Mouse (Mus musculus) urinary bladder, postnatal 25 days (tissue): ENCODE measurements at regions not wholly inside any gene's neighbourhood (a gene's known extent, or its start where the extent isn't known, plus 50 kb on each side); places are given as distances from the start of the nearest gene placed in this dataset.
"Not testable (repeated sequence)": the region's sequence is repeated elsewhere in the genome, so short reads cannot be mapped to it uniquely, and the experiment has no call there.

ENCODE experiments used
- DNase-seq: peaks from one replicate; pipeline ENCODE4 v3.0.0; 2022; ENCODE audit warnings: low spot score

DNA sequence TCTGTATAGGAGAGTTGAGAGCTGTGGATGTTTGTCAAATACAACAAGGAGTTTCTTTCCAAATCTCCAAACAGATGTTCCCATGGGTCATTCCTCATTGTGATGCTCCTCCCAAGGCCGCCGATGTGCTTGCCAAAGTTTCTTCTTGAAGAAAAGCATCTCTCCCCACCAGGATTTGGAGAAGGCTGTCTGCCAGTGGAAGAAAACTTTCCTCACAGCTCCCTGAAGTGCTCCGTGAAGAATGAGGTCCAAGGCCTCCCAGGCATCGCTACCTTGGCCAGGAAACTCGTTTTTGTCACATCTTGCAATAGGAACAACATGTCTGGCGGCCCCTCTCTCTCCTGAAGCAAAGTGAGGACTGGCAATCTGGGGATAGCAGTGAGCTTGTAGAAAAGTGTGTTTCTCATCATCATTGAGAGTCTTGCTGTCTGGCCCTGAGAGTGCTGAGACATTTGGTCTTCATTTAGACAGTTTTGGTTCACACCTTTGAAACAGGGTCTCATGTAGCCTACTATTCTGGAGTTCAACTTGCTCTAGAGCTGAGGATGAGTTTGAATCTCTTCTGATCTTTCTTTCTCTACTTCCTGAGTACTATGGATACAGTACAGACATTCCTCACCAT, 386.9 kb upstream of the Klhl29 start:
- DNase-seq, result peak; percentile 9

DNA sequence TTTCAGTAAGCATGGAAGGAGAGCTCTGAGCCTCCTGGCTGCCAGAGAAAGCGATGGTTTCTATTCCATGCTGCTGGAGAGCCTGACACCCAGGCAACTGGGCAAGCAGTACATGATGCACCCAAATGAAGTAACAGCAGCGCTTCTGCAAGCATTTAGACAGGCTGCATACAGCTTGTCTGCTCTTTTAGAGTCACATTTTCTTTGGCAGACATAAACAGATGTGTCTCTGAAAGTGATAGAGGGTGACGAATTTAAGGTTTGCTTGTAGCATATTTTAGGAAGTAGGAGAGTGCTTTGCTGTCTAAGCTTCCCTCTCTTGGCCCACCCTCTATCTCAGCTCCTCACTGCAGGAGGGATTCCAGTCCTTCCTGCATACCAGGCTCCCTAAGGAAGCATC, 384.0 kb upstream of the Klhl29 start:
- DNase-seq, result no peak

DNA sequence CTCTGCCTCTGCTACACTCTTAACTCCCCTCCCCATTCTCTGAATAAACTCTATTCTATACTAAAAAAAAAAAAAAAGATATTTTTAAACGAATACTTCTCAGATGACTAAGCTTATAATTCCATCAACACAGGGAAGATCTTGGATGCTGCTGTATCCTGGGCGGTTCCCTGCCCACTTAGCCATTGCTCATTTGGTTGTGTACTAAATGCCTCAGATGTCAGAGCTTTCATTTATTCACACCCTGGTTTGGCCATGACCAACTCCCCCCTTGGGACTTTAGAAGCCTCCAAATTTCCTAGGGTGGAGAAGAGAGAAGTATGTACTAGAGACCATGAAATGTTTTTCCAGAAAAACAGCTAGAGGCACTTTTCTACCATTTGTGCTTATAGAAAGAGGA, 382.3 kb upstream of the Klhl29 start:
- no peak for DNase-seq

DNA sequence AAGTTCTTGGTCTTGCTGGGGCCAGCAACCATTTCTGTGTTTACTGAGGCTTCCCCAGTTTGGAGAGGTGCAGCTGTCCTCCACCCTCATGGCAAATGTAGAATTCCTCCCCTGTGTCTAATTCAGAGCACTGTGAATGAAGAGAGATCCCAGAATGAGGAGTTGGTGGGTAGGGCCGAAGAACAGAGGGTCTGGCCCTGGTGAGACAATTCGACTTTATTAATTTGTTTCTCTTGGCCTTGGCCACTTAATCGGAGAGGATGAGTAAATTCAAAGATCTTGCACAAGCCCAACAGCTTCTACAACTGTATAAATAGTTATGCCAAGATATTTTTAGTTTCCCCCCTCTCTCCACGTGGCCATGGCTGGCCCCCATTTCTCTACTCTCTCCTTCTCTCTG, 381.9 kb upstream of the Klhl29 start:
- DNase-seq, result no peak

DNA sequence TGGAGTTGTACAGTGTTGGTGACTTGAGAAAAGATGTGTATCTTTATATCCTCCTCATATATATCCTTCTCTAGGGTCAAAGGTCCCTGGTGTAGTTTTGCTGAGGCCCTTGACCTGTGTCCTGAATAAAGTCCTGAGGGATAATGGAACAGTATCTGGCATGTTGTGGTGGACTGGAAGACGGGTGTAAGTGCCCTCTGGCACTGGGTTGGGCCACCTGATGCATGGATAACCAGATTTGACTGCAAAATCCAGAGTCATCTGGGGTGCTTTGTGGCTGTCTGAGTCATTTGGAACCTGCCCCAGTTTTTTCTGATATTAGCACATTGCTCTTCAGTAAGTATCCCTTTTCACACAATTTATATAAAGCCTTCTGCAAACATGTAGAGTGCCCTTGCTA, 378.3 kb upstream of the Klhl29 start:
- no peak for DNase-seq

DNA sequence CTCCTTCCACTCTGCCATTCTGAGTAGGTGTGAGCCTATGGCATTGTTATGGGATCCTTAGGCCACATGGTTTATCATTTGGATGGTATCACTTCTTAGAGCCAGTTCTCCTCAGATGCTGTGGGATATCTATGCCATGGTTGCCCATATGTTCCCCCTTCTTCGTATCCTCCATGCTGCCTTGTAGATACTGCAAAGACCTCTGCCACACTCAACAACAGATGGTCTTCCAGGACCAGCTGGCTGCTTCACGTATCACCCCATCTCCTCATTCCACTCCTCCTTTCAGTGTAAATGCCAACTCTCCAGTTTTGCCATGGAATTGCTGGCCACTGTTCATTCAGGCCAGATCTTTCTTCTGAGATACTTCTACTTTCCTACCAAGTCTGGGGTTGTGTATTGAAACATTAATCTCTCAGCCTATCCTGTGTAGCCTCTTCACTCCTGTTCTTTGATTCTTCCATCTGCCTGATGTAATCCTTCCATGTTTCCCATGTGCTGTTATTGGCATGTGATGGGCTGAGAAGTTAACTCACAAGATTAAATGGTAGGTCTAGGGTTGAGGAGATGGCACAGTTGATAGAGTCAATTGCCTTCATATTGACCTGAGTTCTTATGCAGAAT, 368.7 kb upstream of the Klhl29 start:
- no peak for DNase-seq

DNA sequence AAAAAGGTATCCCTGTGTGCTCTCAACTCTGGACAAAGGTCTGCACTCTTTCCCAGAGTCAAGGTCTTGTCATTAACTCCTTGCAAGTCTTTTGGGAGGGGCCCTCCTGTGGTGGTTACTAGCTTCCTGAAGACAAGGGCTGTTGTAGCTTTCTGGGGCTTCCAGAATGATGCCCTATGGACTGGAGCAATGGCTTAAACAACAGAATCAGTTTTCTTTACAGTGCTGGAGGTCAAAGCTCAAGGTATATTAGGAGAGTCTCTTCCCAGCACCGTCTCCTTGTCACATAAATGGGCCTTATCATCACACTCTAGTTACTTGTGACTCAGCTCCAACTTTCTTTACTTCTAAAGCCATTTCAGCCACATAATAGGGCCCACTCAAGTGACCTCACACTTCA, 360.6 kb upstream of the Klhl29 start:
- no peak for DNase-seq

DNA sequence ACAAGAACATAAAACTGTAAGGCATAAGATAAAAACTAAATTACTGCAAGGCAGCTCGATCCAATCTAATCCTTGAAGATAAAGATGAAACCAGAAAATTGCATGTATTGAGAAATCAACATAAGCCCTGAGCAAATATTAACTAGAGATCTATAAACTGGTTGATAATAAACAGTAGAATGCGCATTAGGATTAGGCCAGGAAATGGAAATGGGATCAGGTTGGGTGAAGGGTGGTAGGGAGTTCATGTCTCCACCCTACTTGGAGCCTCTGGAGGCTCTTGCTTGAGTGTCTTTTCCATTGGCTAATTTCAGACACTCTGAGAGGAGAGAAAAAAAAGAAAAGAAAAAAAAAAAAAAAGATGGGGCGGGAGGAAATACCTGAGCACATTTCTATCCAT, 359.4 kb upstream of the Klhl29 start:
- DNase-seq, result no peak

DNA sequence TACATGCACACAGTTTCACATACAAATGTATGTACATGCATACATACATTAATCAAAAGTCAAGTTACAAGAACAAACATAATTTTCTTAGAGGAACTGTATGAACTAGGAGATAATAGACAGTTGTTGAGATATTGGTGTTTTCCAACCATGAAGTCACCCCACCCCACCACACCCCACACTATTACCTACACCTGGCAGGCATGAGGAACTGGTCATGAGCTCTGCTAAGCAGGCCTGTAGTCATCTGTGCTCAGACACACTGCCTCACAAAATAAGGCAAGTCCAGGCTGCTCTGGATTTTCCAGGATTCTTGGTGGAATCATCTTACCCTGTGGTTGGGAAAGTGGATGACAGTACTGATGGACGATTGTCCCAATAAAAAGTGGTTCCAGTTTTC, 347.6 kb upstream of the Klhl29 start:
- DNase-seq, result no peak

DNA sequence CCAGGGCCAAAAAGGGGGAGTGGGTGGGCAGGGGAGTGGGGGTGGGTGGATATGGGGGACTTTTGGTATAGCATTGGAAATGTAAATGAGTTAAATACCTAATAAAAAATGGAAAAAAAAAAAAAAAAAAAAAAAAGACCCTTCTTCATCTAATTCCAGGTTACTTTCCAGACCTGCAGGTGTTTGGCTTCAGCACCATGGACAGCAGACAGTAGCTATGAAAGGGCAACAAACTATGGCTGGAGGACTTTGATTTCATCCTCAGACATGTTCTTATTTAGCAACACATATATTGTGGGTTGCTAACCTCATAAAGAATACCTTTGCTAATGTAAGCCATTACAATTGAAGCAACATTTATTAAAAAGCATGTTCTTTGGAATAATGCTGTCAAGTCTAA, 342.0 kb upstream of the Klhl29 start:
- peak; percentile 16 for DNase-seq

DNA sequence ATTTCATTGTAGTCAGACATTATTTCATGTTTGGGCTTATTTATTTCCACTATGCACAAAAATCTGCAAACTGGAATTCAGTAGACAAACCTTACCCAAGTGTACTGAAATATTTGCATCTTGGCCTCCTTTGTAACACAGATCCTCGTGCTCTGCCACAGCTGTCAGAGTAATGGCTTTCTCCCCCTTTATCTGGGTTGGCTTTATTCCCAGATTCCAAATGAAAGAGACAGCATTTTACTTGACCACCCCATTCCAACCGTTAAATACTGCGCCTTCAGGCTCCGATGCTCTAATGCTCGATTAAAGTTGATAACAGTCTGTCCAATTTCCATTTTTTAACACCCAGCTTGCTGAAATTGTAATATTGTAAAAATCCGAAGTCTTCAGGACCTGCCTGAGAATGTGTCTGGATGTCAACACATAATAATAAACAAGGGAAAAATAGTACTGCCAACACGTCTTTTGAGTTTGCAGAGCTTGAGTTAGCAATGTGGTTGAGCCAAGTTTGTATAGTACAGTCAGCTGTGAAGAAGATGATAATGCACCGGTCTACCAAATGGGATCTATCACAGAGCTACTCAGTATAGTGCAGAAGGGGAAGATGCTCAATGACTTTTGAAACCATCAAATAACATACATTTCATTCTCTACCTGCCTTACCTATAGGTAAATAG, 323.4 kb upstream of the Klhl29 start:
- no peak for DNase-seq

DNA sequence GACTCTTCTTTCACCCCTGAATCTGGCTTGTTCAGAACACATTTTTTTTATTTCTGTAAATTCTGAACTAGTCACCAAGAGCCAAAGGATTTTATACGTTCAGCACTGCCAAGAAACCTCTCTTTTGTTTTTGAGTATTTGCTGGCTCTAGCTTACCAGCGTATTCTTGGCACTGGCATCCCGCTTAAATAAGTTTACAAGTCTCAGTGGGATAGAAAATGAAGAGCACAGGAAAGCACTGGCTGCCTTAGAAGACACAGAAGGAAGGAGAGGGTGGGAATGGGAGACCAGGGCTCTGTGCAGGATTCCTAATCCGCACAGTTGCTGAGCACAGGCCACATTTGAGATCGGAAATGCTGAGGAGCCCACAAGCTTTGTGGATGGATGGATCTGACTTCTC, 306.7 kb upstream of the Klhl29 start:
- no peak for DNase-seq

DNA sequence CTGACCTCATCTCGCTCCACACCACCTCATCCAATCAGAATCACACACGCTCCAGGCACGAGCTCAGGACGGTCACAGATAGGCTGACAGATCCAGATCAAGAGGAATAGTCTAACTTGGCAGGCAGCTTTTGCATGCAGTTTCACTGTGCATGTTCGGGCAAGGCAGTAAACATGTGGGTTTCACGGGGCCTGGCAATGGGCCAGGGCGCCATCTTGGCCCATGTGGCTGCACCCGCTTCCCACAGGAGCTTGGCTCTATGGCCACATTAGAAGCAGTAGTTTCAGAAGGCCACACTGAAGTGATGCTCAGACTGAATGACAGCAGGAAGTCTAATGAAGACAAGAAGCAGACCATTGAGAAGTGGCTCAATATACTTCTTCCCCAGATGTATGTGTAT, 302.6 kb upstream of the Klhl29 start:
- DNase-seq, result not testable (repeated sequence)

DNA sequence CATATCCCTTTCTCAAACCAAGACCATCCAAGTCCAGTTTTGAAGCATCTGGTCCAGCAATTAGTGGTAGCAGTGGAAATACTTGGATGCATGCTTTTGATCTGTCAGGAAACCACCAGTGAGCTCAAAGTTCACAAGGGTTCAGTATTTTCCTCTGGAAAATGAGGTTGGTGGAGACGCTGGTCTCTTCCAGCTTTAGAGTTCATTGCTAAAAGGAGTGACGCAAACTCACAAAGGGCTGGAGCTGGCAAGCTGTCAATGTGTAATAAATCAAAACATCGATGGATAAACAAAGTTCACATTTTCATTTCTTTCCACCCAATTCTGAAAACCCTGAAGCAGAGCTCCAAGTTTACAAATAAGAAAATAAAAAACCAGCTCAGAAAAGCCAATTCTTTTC, 293.0 kb upstream of the Klhl29 start:
- DNase-seq, result no peak

DNA sequence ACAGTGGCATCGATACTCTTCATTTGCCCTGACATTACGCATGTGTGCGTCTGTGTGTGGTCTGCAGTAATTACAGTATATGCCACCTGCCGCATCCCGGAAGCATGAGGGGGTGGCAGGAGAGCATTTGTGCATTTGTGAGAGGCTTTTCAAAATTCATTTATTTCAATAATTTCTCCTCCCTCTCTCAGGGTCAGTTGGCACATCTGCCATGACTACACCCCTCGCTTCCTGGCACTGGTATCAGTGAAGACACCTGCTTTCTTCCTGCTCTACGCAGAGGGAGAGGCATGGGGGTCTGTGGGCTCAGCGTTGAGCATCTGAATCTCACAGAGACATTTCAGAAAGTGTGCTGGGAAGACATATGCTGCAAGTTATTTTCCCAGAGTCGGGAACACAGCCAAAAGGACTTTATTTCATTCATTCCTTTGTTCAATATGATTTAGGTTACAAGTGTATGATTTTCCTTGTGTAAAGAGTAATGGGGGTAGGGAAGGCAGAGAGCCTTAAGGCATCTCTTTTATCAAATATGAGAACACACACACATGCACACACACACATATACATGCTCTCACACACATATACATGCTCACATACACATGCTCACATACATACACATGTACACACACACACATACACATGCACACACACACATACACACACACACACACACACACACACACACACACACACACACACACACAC, 262.2 kb upstream of the Klhl29 start:
- no peak for DNase-seq

DNA sequence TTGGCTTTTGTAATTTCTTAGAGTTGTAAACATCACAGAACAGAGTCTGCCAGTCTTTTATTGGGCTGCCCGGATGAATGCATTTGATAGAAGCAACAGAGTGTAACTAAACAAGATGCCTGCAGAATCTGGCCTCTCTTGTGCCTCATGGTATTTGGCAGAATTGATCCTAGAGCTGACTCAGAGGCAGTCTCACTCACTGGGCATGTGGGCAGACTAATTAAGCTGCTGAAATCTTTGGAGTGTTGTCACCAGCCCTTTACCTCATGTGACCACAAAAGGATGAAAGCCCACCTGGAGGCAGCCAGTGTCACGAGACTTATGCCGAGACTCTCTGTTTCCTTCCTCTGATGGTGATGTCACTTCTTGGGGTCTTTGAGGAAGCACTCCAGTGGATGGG, 258.5 kb upstream of the Klhl29 start:
- no peak for DNase-seq

DNA sequence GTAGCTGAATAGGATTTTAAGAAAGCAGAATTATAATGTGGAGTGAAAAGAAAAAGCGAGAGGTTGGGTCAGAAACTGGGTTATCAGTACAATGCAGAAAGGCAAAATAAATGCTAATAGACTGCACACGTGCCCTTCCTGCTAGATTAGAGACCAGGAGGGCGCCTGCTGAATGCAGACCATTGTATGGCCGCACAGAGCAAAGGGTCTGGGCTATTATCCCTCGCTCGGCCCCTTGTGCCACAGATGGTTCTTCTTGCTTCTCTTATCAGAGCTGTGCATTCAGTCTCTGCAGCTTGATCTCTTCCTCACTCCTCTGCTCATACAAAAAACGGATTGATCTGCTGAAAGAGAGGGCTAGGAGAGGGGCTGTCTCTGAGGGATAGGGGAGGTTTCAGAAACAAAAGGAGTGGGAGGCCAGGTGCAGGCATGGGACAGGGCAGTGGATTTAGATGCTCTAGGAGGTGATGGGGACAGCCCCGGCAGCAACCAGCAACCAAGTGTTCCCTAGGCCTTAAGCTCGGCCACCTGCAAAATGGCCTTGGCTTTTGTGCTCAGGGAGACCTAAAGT, 225.7 kb upstream of the Klhl29 start:
- no peak for DNase-seq

DNA sequence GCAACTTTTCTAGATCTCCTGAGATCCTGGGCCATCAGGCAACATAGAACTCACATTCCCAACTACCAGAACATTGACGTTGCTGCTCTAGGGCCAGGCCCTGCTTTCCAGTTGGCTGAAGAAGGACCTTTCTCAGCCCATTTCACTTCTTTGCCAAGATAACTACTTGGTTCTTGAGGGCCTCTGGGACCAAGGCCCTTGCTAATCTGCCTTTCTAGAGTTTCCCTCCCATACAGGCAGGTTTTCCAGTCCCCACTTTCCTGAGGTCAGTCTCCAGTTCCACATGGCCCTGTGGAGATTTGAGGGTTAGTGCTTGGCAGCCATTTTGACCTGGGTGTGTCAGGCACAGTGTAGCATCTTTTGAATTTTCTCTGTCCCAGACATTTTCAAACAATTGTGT, 223.9 kb upstream of the Klhl29 start:
- no peak for DNase-seq

DNA sequence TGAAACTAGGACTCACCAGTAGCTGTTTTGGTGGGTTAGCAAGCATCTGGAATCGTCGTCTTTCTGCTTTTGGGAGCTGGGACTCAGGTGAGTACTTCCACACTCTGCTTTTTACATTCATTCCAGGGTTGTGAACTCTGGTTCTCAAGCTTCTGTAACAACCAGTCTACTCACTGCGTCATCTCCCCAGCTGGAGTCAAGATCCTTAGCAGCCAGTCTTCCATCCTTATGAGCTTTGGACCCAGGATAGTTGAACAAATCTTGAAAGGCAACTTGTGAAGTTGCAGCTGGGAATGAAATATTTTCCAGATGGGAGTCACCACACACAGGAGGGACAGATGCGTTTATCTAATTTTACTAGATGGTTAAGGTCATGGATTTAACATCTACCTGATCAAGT, 223.5 kb upstream of the Klhl29 start:
- no peak for DNase-seq

DNA sequence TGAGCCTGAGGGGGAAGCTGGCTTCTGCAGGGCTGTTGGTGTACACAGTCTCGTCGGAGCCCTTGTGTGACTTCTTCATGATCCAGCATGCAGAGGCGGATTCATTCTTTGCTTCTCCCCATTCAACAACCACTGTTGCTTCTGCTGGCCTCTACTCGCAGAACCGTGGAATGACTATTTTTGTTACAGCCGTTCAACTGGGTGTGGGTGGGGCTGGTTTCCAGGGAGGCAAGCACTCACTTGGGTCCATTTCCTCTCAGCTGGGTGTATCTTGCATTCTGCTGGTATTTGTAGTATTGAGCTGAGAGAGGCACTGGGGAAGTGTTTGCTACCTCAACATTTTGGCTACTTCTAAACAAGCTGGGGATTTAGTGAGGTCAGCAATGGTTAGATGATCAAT, 197.3 kb upstream of the Klhl29 start:
- DNase-seq, result no peak

DNA sequence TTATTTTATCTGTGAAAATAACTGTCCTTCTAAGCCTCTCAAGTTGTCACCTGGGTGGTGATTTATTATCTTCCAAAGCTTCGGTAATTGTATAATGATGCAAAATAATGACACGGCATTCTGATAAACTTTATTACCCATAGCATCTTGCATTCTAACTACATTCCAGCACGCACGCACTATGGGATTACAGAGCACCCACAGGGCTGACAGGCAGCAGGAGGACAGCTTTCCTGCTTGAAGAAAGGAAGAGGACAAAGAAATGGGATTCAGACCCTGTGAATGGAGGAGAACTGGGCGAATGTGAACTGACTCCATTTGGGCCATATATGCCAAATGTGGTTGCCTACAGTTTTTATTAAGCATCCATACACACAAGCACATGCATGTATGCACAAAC, 193.5 kb upstream of the Klhl29 start:
- DNase-seq, result no peak

DNA sequence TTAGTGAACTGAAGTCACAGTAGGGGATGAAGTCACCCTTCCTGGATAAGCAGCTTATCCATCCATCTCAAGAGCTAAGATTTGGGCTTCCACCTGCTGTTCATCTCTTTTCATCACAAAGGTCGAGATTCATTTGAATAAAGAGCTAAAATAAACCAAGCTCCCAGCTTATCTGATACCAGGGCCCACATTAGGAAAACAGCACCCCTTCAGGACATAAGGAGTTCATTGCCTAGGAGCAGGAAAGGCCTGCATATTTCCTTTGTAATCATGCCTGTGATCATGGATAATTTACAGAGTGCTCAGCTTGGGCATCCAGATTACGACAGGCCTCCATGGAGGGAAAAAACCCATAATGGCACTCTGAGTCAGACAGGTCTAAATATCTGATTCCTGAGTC, 190.7 kb upstream of the Klhl29 start:
- no peak for DNase-seq

DNA sequence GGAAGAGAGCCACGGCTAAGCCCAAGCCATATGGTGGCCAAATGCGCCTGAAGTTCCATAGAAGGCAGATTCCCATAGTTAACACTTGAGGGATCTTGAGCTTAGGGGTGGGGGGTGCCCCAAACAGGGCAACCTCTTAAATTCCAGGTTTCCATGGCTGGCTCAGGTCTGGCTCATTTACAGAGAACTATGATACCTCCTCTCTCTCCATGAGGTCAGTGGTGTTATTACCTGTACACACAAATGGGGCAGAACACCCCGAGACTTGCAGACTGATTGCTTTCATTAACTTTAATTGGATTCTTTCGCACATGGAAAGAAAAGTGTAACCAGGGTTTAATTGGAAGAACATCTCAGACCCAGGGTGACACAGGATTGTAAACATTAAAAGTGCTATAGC, 177.1 kb upstream of the Klhl29 start:
- no peak for DNase-seq
